Mouse (Mus musculus): Measurements from ENCODE around the gene Ins2. TPM values are rescaled to one million over a fixed set of nuclear protein-coding genes. Genes with fewer than 3 reads are reported as not detected.

Ins2 gene
- total and polyA plus RNA-seq, 3 experiments = not detected

GRCm38 (mm10) chr7:142657821-142658614 lies 85.2 kb downstream of the Ins2 start:
- DNase-seq (ENCODE audit: low read depth, low spot score) = no peak
- no peak overlapping the region for H3K4me3 ChIP-seq (ENCODE audit: control insufficient read depth in 1 of 2, insufficient read depth in 1 of 2, low read depth in 2 of 2, low read length in 2 of 2)
- H3K4me1 ChIP-seq (ENCODE audit: control insufficient read depth in 1 of 2, insufficient read depth in 2 of 2, low read length in 2 of 2) = no peaks in the 10 kb centered on the region
- H3K9ac ChIP-seq (ENCODE audit: control insufficient read depth, low read depth, low read length, poor library complexity, severe bottlenecking) = no peak overlapping the region
- H3K79me2 ChIP-seq (ENCODE audit: control insufficient read depth, insufficient read depth, low read length, poor library complexity) = no peaks in the 10 kb centered on the region
- no peaks in the 10 kb centered on the region for H3K9me3 ChIP-seq (replicated peaks; ENCODE audit: insufficient read depth, low read length)
- H3K27me3 ChIP-seq (ENCODE audit: control insufficient read depth in 1 of 2, insufficient read depth in 2 of 2, low read length in 2 of 2) = no peaks in the 10 kb centered on the region
- H3K27ac ChIP-seq (ENCODE audit: control insufficient read depth, low read depth, low read length) = no peak overlapping the region
- H3K36me3 ChIP-seq (ENCODE audit: control insufficient read depth in 1 of 2, insufficient read depth in 2 of 2, low read length in 2 of 2) = no peaks in the 10 kb centered on the region
- no peak for TF ChIP-seq RAD21 (IDR thresholded peaks at IDR 0.05; ENCODE audit: low read depth, low read length)
- no peak for TF ChIP-seq MAX (IDR thresholded peaks at IDR 0.05; ENCODE audit: low read length)
- TF ChIP-seq NRF1 (IDR thresholded peaks at IDR 0.05; ENCODE audit: insufficient read depth, low read depth, low read length, poor library complexity, severe bottlenecking) = no peak
- TF ChIP-seq ETS1 (IDR thresholded peaks at IDR 0.05; ENCODE audit: low read depth, low read length) = no peak
- no peak for TF ChIP-seq NELFE (IDR thresholded peaks at IDR 0.05; ENCODE audit: low read depth, low read length)
- no peak for TF ChIP-seq USF1 (IDR thresholded peaks at IDR 0.05; ENCODE audit: low read depth, low read length)
- no peak for TF ChIP-seq MXI1 (IDR thresholded peaks at IDR 0.05; ENCODE audit: low read depth, low read length)
- TF ChIP-seq UBTF (IDR thresholded peaks at IDR 0.05; ENCODE audit: borderline replicate concordance, insufficient read depth, low read depth, low read length) = no peak
- no peak for TF ChIP-seq TAL1 (IDR thresholded peaks at IDR 0.05; ENCODE audit: low read length)
- TF ChIP-seq CTCF (IDR thresholded peaks at IDR 0.05 in 2 of 3, conservative IDR thresholded peaks at IDR 0.05 in 1 of 3; ENCODE audit: control insufficient read depth in 1 of 3, insufficient read depth in 1 of 3, low read depth in 2 of 3, low read length in 3 of 3, poor library complexity in 1 of 3, severe bottlenecking in 1 of 3) = no peak
- no peak for TF ChIP-seq MAFK (IDR thresholded peaks at IDR 0.05; ENCODE audit: borderline replicate concordance, low read depth, low read length)
- no peak for TF ChIP-seq BHLHE40 (IDR thresholded peaks at IDR 0.05; ENCODE audit: borderline replicate concordance, low read depth, low read length)
- TF ChIP-seq TCF12 (IDR thresholded peaks at IDR 0.05; ENCODE audit: low read depth, low read length) = no peak
- no peak for TF ChIP-seq MAZ (IDR thresholded peaks at IDR 0.05; ENCODE audit: low read depth, low read length)
- TF ChIP-seq HCFC1 (IDR thresholded peaks at IDR 0.05; ENCODE audit: low read depth, low read length) = no peak
- TF ChIP-seq SIN3A (IDR thresholded peaks at IDR 0.05; ENCODE audit: low read length) = no peak

- H3K9me3 ChIP-seq (replicated peaks; ENCODE audit: insufficient read depth, low read length) = no peaks in the 10 kb centered on the region
- H3K27me3 ChIP-seq (ENCODE audit: control insufficient read depth in 1 of 2, insufficient read depth in 2 of 2, low read length in 2 of 2) = no peaks in the 10 kb centered on the region
- H3K9ac ChIP-seq (ENCODE audit: control insufficient read depth, low read depth, low read length, poor library complexity, severe bottlenecking) = no peak overlapping the region
- no peak for DNase-seq (ENCODE audit: low read depth, low spot score)
- no peak overlapping the region for H3K27ac ChIP-seq (ENCODE audit: control insufficient read depth, low read depth, low read length)
- TF ChIP-seq USF1 (IDR thresholded peaks at IDR 0.05; ENCODE audit: low read depth, low read length) = no peak
- no peak overlapping the region for H3K4me3 ChIP-seq (ENCODE audit: control insufficient read depth in 1 of 2, insufficient read depth in 1 of 2, low read depth in 2 of 2, low read length in 2 of 2)
- H3K79me2 ChIP-seq (ENCODE audit: control insufficient read depth, insufficient read depth, low read length, poor library complexity) = no peaks in the 10 kb centered on the region
- no peaks in the 10 kb centered on the region for H3K4me1 ChIP-seq (ENCODE audit: control insufficient read depth in 1 of 2, insufficient read depth in 2 of 2, low read length in 2 of 2)
- H3K36me3 ChIP-seq (ENCODE audit: control insufficient read depth in 1 of 2, insufficient read depth in 2 of 2, low read length in 2 of 2) = no peaks in the 10 kb centered on the region
Measured at GRCm38 (mm10) chr7:142657341-142657791, 85.8 kb downstream of the Ins2 start.
